Mouse (Mus musculus) gastrocnemius, postnatal 4 days (tissue): ENCODE results near the gene Olfr520. TPM values are rescaled to one million over a fixed set of nuclear protein-coding genes. Genes with fewer than 3 reads are reported as not detected.
"Not testable (repeated sequence)": the region's sequence is repeated elsewhere in the genome, so short reads cannot be mapped to it uniquely, and the experiment has no call there.

ENCODE experiments used
- DNase-seq, 2 experiments: peaks; one replicate each; pipeline ENCODE4 v3.0.0; 2021 to 2022; ENCODE audit warnings: low spot score in 2 of 2, mixed read lengths in 2 of 2
- total RNA-seq, 2 experiments: library from RNA; stranded (reverse); gene quantifications; 2 replicates each; pipeline ENCODE4 v1.2.3; 2021

Gene Olfr520
- total RNA-seq, 2 experiments from 2014 or later, result 0.21 TPM; not detected in 1

- DNase-seq, result no peak
These were observed 18.9 kb upstream of the Olfr520 start, which contains the start of gene Slco2b1 for GRCm38 (mm10) chr7:99711166-99711565. TSS of gene Slco2b1 (minus strand) at chr7:99711340.

- no peak for DNase-seq
These were observed 17.6 kb upstream of the Olfr520 start for GRCm38 (mm10) chr7:99712431-99712830.

- no peak for DNase-seq
These were observed 13.5 kb upstream of the Olfr520 start for GRCm38 (mm10) chr7:99716536-99716935.

- DNase-seq, result no peak
These were observed 4.5 kb downstream of the Olfr520 start for GRCm38 (mm10) chr7:99734612-99735011.

GRCm38 (mm10) chr7:99735491-99735890 is 5.4 kb downstream of the Olfr520 start:
- DNase-seq, result not testable (repeated sequence)

- no peak for DNase-seq
These were observed 9.2 kb downstream of the Olfr520 start for GRCm38 (mm10) chr7:99739276-99739675.

- no peak for DNase-seq
These were observed 33.1 kb downstream of the Olfr520 start, which contains the start of gene Olfr521 for GRCm38 (mm10) chr7:99763207-99763606. TSS of gene Olfr521 (plus strand) at chr7:99763507.

GRCm38 (mm10) chr7:99781385-99781784 is 51.3 kb downstream of the Olfr520 start:
- DNase-seq, result no peak

GRCm38 (mm10) chr7:99781916-99782315 is 51.8 kb downstream of the Olfr520 start:
- no peak for DNase-seq

- no peak for DNase-seq
These were observed 53.3 kb downstream of the Olfr520 start for GRCm38 (mm10) chr7:99783421-99783820.

GRCm38 (mm10) chr7:99785553-99785952 is 55.5 kb downstream of the Olfr520 start:
- no peak for DNase-seq

Other genes starting within 250 kb of the Olfr520 start
- 100 to 1,000 TPM; 484 to 545 TPM for gene Rps3, start 246.5 kb upstream of the Olfr520 start, total RNA-seq
- gene Arrb1, start 194.8 kb upstream of the Olfr520 start, total RNA-seq, result 10 to 100 TPM; 30.7 to 32.6 TPM
- gene Tpbgl, start 103.2 kb upstream of the Olfr520 start, total RNA-seq, result 10 to 100 TPM; 28.6 to 32.5 TPM
- gene Slco2b1, start 18.9 kb upstream of the Olfr520 start, total RNA-seq, result 1 to 10 TPM; 8.0 to 9.1 TPM
- gene Olfr521, start 33.2 kb downstream of the Olfr520 start, total RNA-seq, result not detected
- gene Neu3, start 98.1 kb downstream of the Olfr520 start, total RNA-seq, result 1 to 10 TPM; 2.4 to 2.8 TPM
- 1 to 10 TPM; 2.1 to 2.4 TPM for gene Xrra1, start 128.8 kb downstream of the Olfr520 start, total RNA-seq
- gene Spcs2, start 133.2 kb downstream of the Olfr520 start, total RNA-seq, result 10 to 100 TPM; 80.1 to 80.8 TPM